Mouse (Mus musculus): ENCODE data around the gene Gm21983. TPM values are rescaled to one million over a fixed set of nuclear protein-coding genes. Genes with fewer than 3 reads are reported as not detected.

Gene Gm21983
- total RNA-seq, 2 experiments from 2014 or later = not detected

GRCm38 (mm10) chr7:27124969-27125368, 55.9 kb downstream of the Gm21983 start:
- DNase-seq = no peak
- intact Hi-C loops (cut with DNase I) = loop anchor here (5.0 kb wide), 1 partner anchor 348 kb away; no protein-coding TSS in a partner anchor

GRCm38 (mm10) chr7:27124305-27124832, 56.5 kb downstream of the Gm21983 start:
- intact Hi-C loops (cut with DNase I) = no loop called here
- DNase-seq = no peak

- no peak for DNase-seq
- intact Hi-C loops (cut with DNase I) = no loop called here
Observed at GRCm38 (mm10) chr7:27119676-27120075, 61.2 kb downstream of the Gm21983 start, which contains the start of gene Cyp2f2. TSS of gene Cyp2f2 (plus strand) at chr7:27119909.

Small RNAs within 50 kb of the gene (microRNA-seq; reads per million reads assigned to microRNA genes)
- gene Mir1191 (0 reads per million in 2 experiments), gene Mir3101 (0 reads per million in 2 experiments)

Other genes with a start within 250 kb of the Gm21983 start
- not detected for gene Cyp2a22, start 241.7 kb downstream of the Gm21983 start, total RNA-seq (2021)
- not detected for gene Cyp2a12, start 152.0 kb downstream of the Gm21983 start, total RNA-seq (2021)
- under 1 TPM; 0.67 to 0.89 TPM for gene Cyp2f2, start 61.2 kb downstream of the Gm21983 start, total RNA-seq (2021)
- gene Cyp2t4, start 27.4 kb downstream of the Gm21983 start, total RNA-seq (2021) = not detected
- 100 to 1,000 TPM in 1 of 2 experiments, 10 to 100 TPM in 1; 99.1 to 112 TPM for gene Egln2, start 14.3 kb downstream of the Gm21983 start, total RNA-seq (2021)
- 1 to 10 TPM; 8.5 to 9.3 TPM for gene Rab4b, start 2.2 kb downstream of the Gm21983 start, total RNA-seq (2021)
- gene Mia, start 71 bp upstream of the Gm21983 start, total RNA-seq (2021) = under 1 TPM; 0.57 to 0.69 TPM
- gene BC024978, start 14.7 kb upstream of the Gm21983 start, total RNA-seq (2021) = 10 to 100 TPM; 11.6 to 18.1 TPM
- gene Snrpa, start 15.2 kb upstream of the Gm21983 start, total RNA-seq (2021) = 10 to 100 TPM; 29.9 to 32.9 TPM
- 1 to 10 TPM; 3.3 to 3.6 TPM for gene Itpkc, start 47.6 kb upstream of the Gm21983 start, total RNA-seq (2021)
- gene Coq8b, start 51.9 kb upstream of the Gm21983 start, total RNA-seq (2021) = 1 to 10 TPM; 2.5 to 3.1 TPM
- 1 to 10 TPM; 4.4 TPM for gene Numbl, start 77.3 kb upstream of the Gm21983 start, total RNA-seq (2021)
- gene Ltbp4, start 156.6 kb upstream of the Gm21983 start, total RNA-seq (2021) = 10 to 100 TPM; 62.1 to 65.3 TPM
- 1 to 10 TPM; 1.7 to 2.1 TPM for gene Shkbp1, start 174.9 kb upstream of the Gm21983 start, total RNA-seq (2021)
- not detected for gene Gm20479, start 176.3 kb upstream of the Gm21983 start, total RNA-seq (2021)

Measured in gastrocnemius, postnatal 36 days (tissue).